Mouse (Mus musculus) adrenal gland, adult 18-20 months (tissue): ENCODE measurements around the gene Ppp2r2c. TPM values are rescaled to one million over a fixed set of nuclear protein-coding genes. Genes with fewer than 3 reads are reported as not detected.

Source experiments
- DNase-seq, 2 experiments: peaks; one replicate each; pipeline ENCODE4 v3.0.0; 2021 to 2022; ENCODE audit warnings: low spot score in 2 of 2
- total RNA-seq, 2 experiments: library from RNA; stranded (reverse); gene quantifications; 1 replicate in 1 of 2; 2 replicates in 1 of 2; pipeline ENCODE4 v1.2.3; 2021

Ppp2r2c gene
- total RNA-seq, 2 experiments from 2014 or later, result 4.4 to 6.9 TPM

DNA sequence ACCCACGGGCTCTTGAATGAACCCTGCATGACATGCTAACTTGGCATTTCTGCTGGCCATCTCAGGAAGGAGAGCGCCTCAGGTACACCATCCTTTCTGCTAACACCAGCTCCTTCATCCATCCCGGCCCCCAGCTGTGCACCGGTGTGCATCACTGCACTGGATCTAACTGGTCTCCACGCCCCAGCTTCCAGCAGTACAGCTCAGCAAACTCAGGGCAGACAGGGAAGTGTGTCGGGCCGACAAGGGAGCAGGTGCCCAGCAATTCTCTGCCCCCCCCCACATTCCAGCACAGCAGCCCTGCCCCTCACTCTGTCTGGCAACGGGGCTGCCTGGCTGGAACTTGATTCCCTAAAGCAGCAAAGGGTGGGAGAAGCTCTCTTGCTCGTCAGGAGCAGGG, 109.5 kb downstream of the Ppp2r2c start:
- DNase-seq, result no peak

DNA sequence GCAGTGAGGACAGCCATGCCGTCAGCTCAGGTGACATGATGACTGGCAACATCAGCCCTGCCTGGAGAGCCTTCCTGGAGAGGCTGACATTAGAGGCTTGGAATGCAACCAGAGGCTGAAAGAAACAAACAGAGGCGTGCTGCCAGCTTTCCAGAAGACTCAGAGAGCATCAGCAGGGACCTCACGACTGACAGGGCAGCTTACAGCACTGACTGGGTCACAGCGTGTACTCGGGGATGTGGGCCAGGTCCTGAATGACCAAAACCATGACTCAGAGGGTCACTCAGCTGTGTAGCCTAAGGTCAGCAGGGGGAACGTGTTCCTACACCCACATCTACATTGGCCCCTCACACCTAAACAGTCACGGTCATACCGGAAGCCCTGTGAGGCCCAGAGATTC, 110.7 kb downstream of the Ppp2r2c start:
- DNase-seq, result no peak

DNA sequence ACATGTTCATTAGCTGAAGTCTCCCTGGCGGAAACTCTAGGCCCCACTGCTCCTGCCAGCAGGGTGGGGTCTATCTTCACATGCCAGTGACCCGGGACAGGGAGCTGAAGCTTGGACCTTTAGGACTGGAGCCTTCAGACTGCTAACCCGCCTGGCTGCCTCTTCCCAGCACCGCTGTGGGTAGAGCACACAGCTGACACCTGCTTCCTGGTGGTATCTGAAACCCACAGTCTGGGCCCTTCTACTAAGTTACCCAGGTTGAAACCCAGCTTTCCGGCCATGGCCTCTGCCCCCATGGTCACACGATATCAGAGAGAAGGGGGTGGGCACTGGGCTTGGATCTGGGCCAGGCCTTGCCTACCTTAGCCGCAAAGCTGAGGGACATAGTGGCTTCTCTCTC, 111.3 kb downstream of the Ppp2r2c start:
- DNase-seq, result no peak

DNA sequence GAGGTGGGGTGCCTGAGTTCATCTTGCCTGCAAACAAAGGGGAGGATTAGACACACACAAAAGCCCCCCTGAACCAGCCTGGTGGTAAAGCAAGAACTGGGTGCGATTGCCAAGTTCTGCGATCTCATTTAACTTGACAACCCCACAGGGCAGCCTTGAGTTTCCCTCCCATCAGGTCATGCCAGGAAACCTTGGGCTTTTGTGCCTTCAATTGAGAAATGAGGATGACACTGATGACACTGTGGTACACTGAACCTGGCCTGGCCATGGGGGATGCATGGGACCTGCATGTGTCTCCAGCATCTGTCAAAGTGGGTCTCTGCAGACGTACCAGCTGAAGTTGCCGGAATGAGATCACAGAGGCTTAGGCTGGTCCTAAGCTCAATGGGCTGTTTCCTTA, 114.0 kb downstream of the Ppp2r2c start:
- no peak for DNase-seq

DNA sequence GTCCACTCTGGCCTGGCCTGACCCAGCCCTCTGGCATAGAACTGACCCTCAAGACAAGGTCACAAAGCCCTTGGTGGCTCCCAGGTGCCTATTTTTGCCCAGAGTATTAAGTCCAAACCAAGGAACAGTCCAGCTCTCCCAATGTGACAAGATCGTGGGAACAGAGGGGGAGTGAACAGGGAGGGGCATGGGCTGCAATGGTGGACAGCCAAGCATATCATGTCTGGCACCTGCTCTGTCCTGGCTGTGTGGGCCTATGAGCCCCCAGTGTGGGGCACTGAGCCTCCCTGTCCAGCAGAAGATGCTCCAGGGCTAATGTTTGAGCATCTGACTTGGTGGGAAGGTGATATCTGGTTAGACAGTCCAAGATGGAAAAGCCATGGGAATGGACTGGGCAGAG, 118.3 kb downstream of the Ppp2r2c start:
- DNase-seq, result no peak

DNA sequence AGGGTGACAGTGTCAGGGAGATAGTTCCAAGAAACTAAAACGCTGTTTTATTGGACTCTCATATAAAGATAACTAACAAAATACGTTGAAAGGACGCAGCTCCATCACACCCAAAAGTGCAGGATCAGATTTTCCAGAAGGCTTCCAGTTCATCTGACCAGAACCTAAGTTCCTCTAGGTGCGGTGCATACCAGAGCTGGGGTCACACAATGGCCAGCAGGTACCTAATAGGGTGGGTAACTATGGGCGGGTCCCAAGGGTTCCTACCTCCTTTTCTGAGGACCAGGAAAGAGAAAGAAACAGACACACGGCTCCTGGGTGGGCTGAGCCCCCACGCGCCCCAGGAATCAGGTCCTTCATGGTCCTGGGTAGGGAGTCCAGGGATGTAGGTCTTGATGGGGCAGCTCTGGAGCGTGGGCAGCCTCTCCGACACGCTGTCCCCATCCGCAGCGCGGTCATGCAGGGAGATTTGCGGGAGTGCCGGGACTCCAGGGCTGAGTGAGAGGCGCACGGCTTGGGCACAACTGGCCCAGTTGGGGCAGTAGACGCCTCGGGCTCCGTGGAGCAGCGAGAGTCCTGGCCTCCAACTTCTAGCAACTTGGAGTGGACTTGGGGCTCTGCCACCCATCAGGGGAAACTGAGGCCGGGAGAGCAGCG, 119.9 kb downstream of the Ppp2r2c start:
- DNase-seq, result no peak

DNA sequence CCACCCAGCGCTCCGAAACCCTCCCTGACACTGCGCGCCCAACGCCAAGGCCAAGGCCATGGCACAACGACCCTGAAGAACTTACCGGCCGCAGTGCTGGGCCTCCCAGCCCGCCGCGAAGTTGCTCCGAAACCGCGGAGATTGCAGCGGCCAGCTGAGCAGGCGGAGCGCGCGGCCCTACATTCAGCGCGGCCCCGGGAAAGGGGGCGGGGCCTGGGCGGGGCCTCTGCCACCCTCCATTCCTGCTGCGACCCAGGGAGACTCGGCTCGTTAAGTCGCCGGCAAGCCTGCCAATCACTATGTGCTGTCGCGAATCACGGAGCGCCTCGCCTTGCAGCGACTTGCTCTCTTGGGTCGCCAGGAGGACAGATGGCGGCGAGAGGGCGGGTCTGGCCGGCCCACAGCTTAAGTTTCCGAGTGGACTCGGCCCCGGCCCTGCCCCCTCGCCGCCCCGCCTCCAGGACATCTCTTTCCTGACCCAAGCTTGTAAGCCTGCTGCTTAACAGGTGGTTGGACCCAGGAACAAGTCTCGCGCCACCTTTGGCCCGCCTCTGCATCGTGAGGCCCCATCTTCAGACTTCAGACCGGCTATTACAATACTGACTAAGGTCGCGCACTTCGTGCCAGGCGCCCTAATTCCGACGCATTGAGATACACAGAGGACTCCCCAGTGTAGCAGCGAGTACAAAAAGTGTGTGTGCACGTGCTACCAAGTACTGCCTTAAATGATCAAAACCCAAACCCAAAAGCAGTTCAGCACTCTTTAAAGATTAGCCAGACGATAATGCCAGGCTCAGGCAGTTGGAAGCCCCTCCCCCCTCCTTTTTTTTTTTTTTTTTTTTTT, 120.7 kb downstream of the Ppp2r2c start, which contains the start of gene Wfs1:
Gene Wfs1, minus strand, starts transcription at position 425 of the 844 bp plus-strand sequence.
- DNase-seq, result peak; percentile 94

DNA sequence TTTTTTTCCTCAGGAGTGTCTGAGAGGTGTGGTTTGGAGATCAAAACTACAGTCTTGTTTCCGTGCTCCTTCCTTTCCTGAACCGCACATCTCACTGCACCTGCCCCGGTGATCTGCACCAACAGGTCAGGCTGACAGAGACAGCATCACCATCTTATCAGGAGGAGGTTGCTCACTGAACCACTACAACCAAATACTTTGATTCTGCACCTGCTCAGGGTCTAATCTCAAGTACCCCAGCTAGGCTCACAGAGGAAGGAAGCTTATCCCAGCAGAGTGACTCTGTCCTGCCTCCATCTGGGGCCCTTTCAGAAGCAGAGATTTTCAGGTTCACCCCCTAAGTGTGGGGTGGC, 121.3 kb downstream of the Ppp2r2c start:
- no peak for DNase-seq

DNA sequence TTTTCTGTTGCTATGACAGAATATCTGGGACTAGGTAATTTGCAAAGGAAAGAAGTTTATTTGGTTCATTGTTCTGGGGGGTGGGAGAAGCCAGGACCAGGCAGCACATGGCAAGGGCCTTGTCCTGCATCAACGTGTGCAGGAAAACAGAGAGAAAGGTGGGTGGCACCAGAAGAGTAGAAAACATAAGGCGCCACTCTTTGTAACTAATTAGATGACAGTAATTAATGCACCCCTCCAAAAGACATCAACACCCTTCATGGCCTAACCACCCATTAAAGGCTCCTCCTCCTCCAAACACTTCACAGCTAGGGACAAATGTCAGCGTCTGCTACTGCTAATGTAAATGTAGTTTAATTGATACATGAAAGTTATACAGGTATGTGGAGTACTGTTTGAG, 121.9 kb downstream of the Ppp2r2c start:
- DNase-seq, result no peak

DNA sequence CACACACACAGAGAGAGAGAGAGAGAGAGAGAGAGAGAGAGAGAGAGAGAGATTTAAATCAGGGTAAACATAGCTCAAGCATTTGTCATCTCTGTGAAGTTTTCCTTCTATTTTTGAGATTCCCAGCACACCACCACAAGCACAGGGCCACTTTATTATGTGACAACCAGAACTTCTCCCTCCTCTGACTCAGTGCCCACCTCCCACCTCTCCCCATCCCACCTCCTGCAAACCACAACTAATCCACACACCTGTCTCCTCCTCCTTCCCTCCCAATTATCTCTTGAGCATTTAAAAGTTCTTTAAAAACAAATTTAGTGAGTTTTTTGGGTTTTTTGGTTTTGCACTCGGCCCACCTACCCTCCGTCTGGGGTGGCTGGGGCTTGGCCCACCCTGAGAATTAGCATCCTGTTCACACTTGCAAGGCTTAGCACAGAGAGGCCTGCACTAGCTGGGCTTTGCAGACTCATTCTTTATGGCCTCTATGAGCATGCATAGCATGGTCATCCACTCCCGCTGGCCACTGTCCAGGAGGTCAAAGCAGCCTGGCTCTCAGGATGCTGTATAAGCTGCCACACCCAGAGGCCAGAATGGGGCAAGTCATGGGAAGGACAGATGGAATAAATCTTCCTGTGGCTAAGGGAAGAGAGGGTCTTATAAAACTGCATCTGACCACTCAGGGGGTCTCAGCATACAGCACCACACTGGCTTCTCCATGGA, 122.5 kb downstream of the Ppp2r2c start:
- DNase-seq, result no peak

DNA sequence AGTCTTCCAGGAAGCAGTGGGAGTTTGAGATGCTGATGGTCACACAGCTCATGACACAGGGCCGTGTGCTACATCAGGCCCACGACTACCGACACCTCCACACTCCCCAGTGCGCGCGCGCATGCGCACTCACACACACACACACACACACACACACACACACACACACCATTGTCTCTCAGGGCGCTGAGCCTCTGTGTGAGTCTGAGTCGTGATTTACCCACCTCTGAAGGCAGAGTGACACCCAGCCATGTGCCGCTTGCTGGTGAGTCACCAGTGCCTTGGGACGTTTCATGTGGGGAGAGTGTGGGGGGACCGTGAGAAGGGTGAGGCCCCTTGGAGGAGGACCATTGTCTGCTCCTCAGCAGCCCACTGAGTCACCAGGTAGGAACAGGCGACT, 128.1 kb downstream of the Ppp2r2c start:
- no peak for DNase-seq

DNA sequence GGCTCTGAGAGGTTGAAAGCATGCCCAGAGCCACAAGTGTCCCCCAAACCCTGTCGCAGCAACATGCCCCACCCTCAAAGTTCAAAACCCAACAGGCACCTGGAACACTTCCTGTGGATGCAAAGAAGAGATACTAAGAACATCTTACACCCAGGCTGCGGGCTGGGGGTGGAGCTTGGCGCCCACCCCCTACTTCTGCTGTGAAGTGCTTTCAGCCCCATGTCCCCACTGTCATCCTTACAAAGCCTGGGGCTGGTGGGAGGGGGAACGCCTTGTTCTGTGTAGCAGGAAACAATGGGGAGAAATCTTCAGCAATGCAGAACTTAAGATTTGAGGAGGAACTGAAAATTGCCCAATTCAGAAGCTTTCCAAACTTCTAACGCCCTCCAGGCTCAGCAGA, 129.7 kb downstream of the Ppp2r2c start:
- no peak for DNase-seq

DNA sequence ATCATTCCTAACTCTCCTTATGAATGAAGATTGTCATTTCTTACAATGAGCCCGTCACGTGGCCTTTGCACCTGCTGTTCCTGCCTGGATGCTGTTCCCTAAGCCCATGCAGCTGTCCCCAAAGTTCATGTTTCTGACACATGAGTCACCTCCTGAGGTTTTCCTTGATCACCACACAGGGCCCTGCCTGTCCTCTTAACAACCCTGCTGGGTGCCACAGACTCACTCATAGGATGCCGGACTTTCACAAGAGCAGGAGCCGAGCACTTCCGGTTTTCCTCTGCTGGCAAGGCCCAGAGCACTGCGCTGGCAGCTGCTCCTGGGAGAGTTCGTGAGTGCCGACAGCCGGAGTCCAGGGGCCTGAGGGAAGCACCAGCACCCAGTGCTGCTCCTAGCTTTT, 132.7 kb downstream of the Ppp2r2c start:
- no peak for DNase-seq

DNA sequence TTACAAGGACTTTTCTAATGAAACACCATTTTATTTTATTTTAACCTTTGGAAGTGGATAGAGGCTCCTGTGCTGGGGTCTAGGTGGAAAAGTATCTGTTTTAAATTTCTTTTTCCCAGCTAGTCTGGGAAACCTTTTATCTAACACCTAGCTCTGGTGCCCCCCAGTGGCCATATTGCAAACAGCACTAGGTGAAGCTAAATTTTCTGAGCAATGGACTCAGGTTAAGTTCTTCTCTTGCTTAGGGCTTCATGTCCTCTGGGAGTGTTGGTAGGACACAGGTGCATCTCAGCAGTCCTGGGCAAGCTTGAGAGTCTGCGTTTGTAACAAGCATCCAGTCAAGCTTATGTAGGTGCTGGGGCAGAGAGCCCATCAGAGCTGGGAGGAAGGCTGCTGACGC, 133.7 kb downstream of the Ppp2r2c start:
- peak; percentile 76 to 79 for DNase-seq

Other genes with a start within 250 kb of the Ppp2r2c start
- gene D5Ertd579e, start 172.5 kb upstream of the Ppp2r2c start, total RNA-seq, result 10 to 100 TPM; 73.9 to 87.5 TPM
- gene Bloc1s4, start 119.9 kb upstream of the Ppp2r2c start, total RNA-seq, result 10 to 100 TPM; 27.0 to 35.8 TPM
- 100 to 1,000 TPM; 581 to 655 TPM for gene Mrfap1, start 71.7 kb upstream of the Ppp2r2c start, total RNA-seq
- gene Man2b2, start 37.9 kb upstream of the Ppp2r2c start, total RNA-seq, result 10 to 100 TPM; 53.6 to 57.2 TPM
- gene Wfs1, start 120.7 kb downstream of the Ppp2r2c start, total RNA-seq, result 100 to 1,000 TPM in 1 of 2 experiments, 10 to 100 TPM in 1; 28.0 to 133 TPM
- under 1 TPM; 0.40 to 0.51 TPM for gene Gm1043, start 216.9 kb downstream of the Ppp2r2c start, total RNA-seq